Mouse (Mus musculus) heart, embryonic 16.5 days (tissue): ENCODE data around the gene Adck1. TPM values are rescaled to one million over a fixed set of nuclear protein-coding genes. Genes with fewer than 3 reads are reported as not detected.
"Not testable (repeated sequence)": the region's sequence is repeated elsewhere in the genome, so short reads cannot be mapped to it uniquely, and the experiment has no call there.

Experiments
- ATAC-seq: fragments of 200-750 bp; cut with Nextera tagmentation; replicated peaks from 2 replicates; pipeline ENCODE4 v1.8.0; 2017; ENCODE audit warnings: moderate number of reproducible peaks; ENCODE audit not compliant: insufficient read depth, low FRiP score; ENCODE audit errors: extremely low read depth
- H3K27ac ChIP-seq: fragments of 300-500 bp; sonication (generic); 2 replicates; pipeline ENCODE4 v1.5.1; 2014; ENCODE audit warnings: mild to moderate bottlenecking, low read length, control low read depth, moderate library complexity
- H3K27me3 ChIP-seq: fragments of 300-500 bp; sonication (generic); 2 replicates; pipeline ENCODE4 v1.6.1; 2014; ENCODE audit warnings: low read length, mixed read lengths; ENCODE audit not compliant: control insufficient read depth, insufficient read depth
- H3K36me3 ChIP-seq: fragments of 300-500 bp; sonication (generic); 2 replicates; pipeline ENCODE4 v1.6.1; 2014; ENCODE audit not compliant: control insufficient read depth, insufficient read depth
- H3K4me1 ChIP-seq: fragments of 300-500 bp; sonication (generic); 2 replicates; pipeline ENCODE4 v1.6.1; 2014; ENCODE audit warnings: low read length, mixed read lengths; ENCODE audit not compliant: control insufficient read depth, insufficient read depth
- H3K4me2 ChIP-seq: fragments of 300-500 bp; sonication (generic); 2 replicates; pipeline ENCODE4 v1.6.1; 2014; ENCODE audit warnings: low read depth, mild to moderate bottlenecking, control low read depth, low read length
- H3K4me3 ChIP-seq: fragments of 300-500 bp; sonication (generic); 2 replicates; pipeline ENCODE4 v1.5.1; 2014; ENCODE audit warnings: mild to moderate bottlenecking, control low read depth, low read length
- H3K9ac ChIP-seq: fragments of 300-500 bp; sonication (generic); 2 replicates; pipeline ENCODE4 v1.6.1; 2014; ENCODE audit warnings: low read length, control low read depth
- H3K9me3 ChIP-seq: fragments of 300-500 bp; sonication (generic); replicated peaks from 2 replicates; pipeline ENCODE4 v1.6.1; 2016; ENCODE audit warnings: low read length; ENCODE audit not compliant: control insufficient read depth
- WGBS: fragments of 180-500 bp; shearing (Covaris S2); extraction: QIAGEN DNeasy Blood & Tissue Kit; methylation state at CpG from one replicate; pipeline ENCODE4 v1.1.7; 2014; 5-methylcytosine and 5-hydroxymethylcytosine counted together
- polyA plus RNA-seq: library from polyadenylated mRNA; unstranded; fragments of >200 nt; fragmentation: Nextera tagmentation; extraction: Ambion mirVana; gene quantifications from 2 replicates; pipeline ENCODE4 v1.2.1, GENCODE M21; 2015

Gene Adck1
- polyA plus RNA-seq, 1 experiment from 2014 or later = 21.8 TPM

DNA sequence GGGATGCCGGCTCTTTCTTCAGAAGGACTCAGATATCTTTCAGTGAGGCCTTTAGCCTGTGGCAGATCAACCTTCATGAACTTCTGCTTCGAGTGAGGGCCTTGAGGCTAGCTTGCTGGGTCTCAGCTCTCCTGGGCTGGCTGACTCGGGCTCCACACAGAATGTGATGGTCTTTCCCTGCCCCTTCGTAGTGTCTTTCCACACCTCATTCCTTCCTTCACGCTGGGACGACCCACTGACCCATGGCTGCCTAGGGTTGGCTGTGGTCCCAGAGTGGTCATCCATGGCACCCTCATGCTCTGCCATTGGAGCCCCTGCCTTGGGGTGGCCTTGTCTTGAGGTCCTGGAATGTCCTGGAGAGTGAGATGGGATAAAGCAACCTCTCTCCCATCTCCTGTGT lies 100.7 kb downstream of the Adck1 start:
- Histone ChIP-seq H3K27me3 (no peaks in the 10 kb centered on the region), H3K4me1 (no peaks in the 10 kb centered on the region), H3K4me2 (no peak overlapping the region), H3K9me3 (no peaks in the 10 kb centered on the region), H3K27ac (no peak overlapping the region), H3K4me3 (no peak overlapping the region), H3K36me3 (peaks cover 11% of the 10 kb centered on the region), H3K9ac (no peak overlapping the region)
- no peak for ATAC-seq
- 81% methylated on average over 6 of the region's 6 CpGs for whole genome bisulfite sequencing

- peaks cover 11% of the 10 kb centered on the region for H3K36me3 ChIP-seq
- WGBS = 79% methylated on average over 10 of the region's 10 CpGs
- no peak for ATAC-seq
- H3K9ac ChIP-seq = no peak overlapping the region
- H3K27ac ChIP-seq = no peak overlapping the region
- H3K27me3 ChIP-seq = no peaks in the 10 kb centered on the region
- no peak overlapping the region for H3K4me2 ChIP-seq
- no peak overlapping the region for H3K4me3 ChIP-seq
- no peaks in the 10 kb centered on the region for H3K9me3 ChIP-seq
- no peaks in the 10 kb centered on the region; the same call in 1 of the 2 replicates for H3K4me1 ChIP-seq
Measured at GRCm38 (mm10) chr12:88463588-88464290, 103.4 kb downstream of the Adck1 start.

GRCm38 (mm10) chr12:88466801-88467200 lies 106.4 kb downstream of the Adck1 start:
- Histone ChIP-seq H3K27ac (no peak overlapping the region), H3K27me3 (no peaks in the 10 kb centered on the region), H3K4me3 (no peak overlapping the region), H3K36me3 (no peaks in the 10 kb centered on the region; the same call in 1 of the 2 replicates), H3K4me2 (no peak overlapping the region), H3K9ac (no peak overlapping the region), H3K9me3 (no peaks in the 10 kb centered on the region), H3K4me1 (no peaks in the 10 kb centered on the region; the same call in 1 of the 2 replicates)
- WGBS = 79% methylated on average over 6 of the region's 6 CpGs
- 0 out of 2 replicates have a peak, but pooled peaks have one; percentile 18 for ATAC-seq

GRCm38 (mm10) chr12:88467257-88467656 lies 106.9 kb downstream of the Adck1 start:
- 38% methylated on average over 3 of the region's 3 CpGs for WGBS
- H3K36me3 ChIP-seq = no peaks in the 10 kb centered on the region; the same call in 1 of the 2 replicates
- no peak overlapping the region for H3K4me2 ChIP-seq
- no peaks in the 10 kb centered on the region; the same call in 1 of the 2 replicates for H3K4me1 ChIP-seq
- no peaks in the 10 kb centered on the region for H3K27me3 ChIP-seq
- H3K4me3 ChIP-seq = no peak overlapping the region
- H3K9ac ChIP-seq = no peak overlapping the region
- H3K9me3 ChIP-seq = no peaks in the 10 kb centered on the region
- ATAC-seq = no peak
- H3K27ac ChIP-seq = no peak overlapping the region

GRCm38 (mm10) chr12:88467935-88468465 lies 107.6 kb downstream of the Adck1 start:
- no peak for ATAC-seq
- H3K9me3 ChIP-seq = no peaks in the 10 kb centered on the region
- 69% methylated on average over 5 of the region's 5 CpGs for WGBS
- no peak overlapping the region for H3K4me2 ChIP-seq
- no peaks in the 10 kb centered on the region for H3K27me3 ChIP-seq
- H3K9ac ChIP-seq = no peak overlapping the region
- no peaks in the 10 kb centered on the region; the same call in 1 of the 2 replicates for H3K4me1 ChIP-seq
- no peak overlapping the region for H3K4me3 ChIP-seq
- H3K36me3 ChIP-seq = no peaks in the 10 kb centered on the region
- no peak overlapping the region for H3K27ac ChIP-seq

GRCm38 (mm10) chr12:88468691-88469090 lies 108.3 kb downstream of the Adck1 start:
- no peak for ATAC-seq
- H3K4me3 ChIP-seq = no peak overlapping the region
- H3K4me1 ChIP-seq = no peaks in the 10 kb centered on the region; the same call in 1 of the 2 replicates
- no peak overlapping the region for H3K9ac ChIP-seq
- H3K36me3 ChIP-seq = no peaks in the 10 kb centered on the region
- H3K4me2 ChIP-seq = no peak overlapping the region
- no peaks in the 10 kb centered on the region for H3K27me3 ChIP-seq
- WGBS = 62% methylated on average over 6 of the region's 6 CpGs
- no peak overlapping the region for H3K27ac ChIP-seq
- no peaks in the 10 kb centered on the region for H3K9me3 ChIP-seq

DNA sequence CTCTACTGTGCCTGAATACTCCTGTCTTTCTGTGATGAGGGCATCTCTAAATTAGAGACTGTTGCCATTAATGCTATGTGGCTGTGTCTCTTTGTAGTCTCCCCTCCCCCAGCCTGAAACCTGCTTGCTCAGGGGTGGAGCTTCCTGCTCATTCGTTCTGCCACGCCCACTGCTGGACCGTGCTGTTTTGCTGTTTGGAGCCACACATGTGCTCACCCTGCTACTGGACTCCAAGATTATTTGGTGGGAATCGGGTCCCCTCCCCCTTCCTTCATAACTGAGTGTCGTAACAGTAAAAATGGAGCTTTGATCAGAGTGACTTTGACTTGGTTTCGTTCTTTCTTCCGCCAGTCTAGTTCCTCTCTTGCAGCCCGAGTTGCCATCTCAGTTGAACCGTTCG lies 111.5 kb downstream of the Adck1 start:
- not testable (repeated sequence) for H3K4me2 ChIP-seq, H3K4me3 ChIP-seq, H3K27me3 ChIP-seq, H3K9me3 ChIP-seq, H3K27ac ChIP-seq, ATAC-seq, H3K4me1 ChIP-seq, H3K36me3 ChIP-seq, H3K9ac ChIP-seq
- 57% methylated on average over 10 of the region's 10 CpGs for WGBS

GRCm38 (mm10) chr12:88472832-88473231 lies 112.5 kb downstream of the Adck1 start:
- no peak overlapping the region for H3K4me3 ChIP-seq
- H3K36me3 ChIP-seq = no peaks in the 10 kb centered on the region
- H3K4me1 ChIP-seq = no peaks in the 10 kb centered on the region
- H3K27ac ChIP-seq = no peak overlapping the region
- no peaks in the 10 kb centered on the region for H3K9me3 ChIP-seq
- no peak for ATAC-seq
- H3K9ac ChIP-seq = no peak overlapping the region
- H3K4me2 ChIP-seq = no peak overlapping the region
- 78% methylated on average over 3 of the region's 3 CpGs for WGBS
- no peaks in the 10 kb centered on the region for H3K27me3 ChIP-seq

DNA sequence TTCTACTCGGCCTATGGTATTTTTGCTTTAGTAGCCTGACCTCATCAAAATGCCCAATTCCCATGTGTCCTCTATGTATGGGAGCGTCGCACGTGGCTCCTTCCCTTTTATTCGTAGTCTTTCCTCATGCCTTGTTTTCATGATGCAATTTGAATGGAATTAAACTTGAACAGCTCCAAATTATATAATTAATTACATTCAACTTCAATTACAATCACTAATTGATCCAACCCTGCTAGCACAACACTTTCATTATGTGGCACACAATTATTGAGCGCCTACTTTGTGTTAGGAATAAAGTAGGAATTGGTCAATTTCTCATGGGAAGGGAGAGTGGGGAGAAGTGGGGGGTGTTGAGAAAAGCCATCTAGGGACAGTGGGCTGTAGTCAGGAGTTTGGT lies 113.4 kb downstream of the Adck1 start:
- WGBS = 86% methylated on average over 6 of the region's 6 CpGs
- no peak overlapping the region for H3K4me3 ChIP-seq
- H3K27me3 ChIP-seq = no peaks in the 10 kb centered on the region
- no peak for ATAC-seq
- no peak overlapping the region for H3K4me2 ChIP-seq
- no peak overlapping the region for H3K9ac ChIP-seq
- H3K36me3 ChIP-seq = no peaks in the 10 kb centered on the region
- H3K9me3 ChIP-seq = no peaks in the 10 kb centered on the region
- H3K4me1 ChIP-seq = no peaks in the 10 kb centered on the region
- H3K27ac ChIP-seq = no peak overlapping the region
